Mouse (Mus musculus) lung, embryonic 14.5 days (tissue): Measurements from ENCODE around the gene Dusp2. TPM values are rescaled to one million over a fixed set of nuclear protein-coding genes. Genes with fewer than 3 reads are reported as not detected.

Experiments used
- ATAC-seq: fragments of 200-750 bp; cut with Nextera tagmentation; 2 replicates; pipeline ENCODE4 v1.8.0; 2017; ENCODE audit warnings: mild to moderate bottlenecking, moderate TSS enrichment, moderate library complexity; ENCODE audit not compliant: insufficient read depth
- DNase-seq: peaks from one replicate; pipeline ENCODE4 v3.0.0-alpha.2; 2015
- H3K27ac ChIP-seq: fragments of 300-500 bp; sonication (generic); 2 replicates; pipeline ENCODE4 v1.5.1; 2014; ENCODE audit warnings: low read depth, mild to moderate bottlenecking, moderate library complexity
- H3K27me3 ChIP-seq: fragments of 300-500 bp; sonication (generic); 2 replicates; pipeline ENCODE4 v1.6.1; 2014; ENCODE audit warnings: low read length, control low read depth; ENCODE audit not compliant: insufficient read depth
- H3K36me3 ChIP-seq: fragments of 300-500 bp; sonication (generic); 2 replicates; pipeline ENCODE4 v1.6.1; 2014; ENCODE audit warnings: control low read depth; ENCODE audit not compliant: insufficient read depth
- H3K4me1 ChIP-seq: fragments of 300-500 bp; sonication (generic); 2 replicates; pipeline ENCODE4 v1.6.1; 2014; ENCODE audit warnings: antibody characterized with exemption, control low read depth; ENCODE audit not compliant: insufficient read depth
- H3K4me2 ChIP-seq: fragments of 300-500 bp; sonication (generic); 2 replicates; pipeline ENCODE4 v1.6.1; 2014; ENCODE audit warnings: mild to moderate bottlenecking
- H3K4me3 ChIP-seq: fragments of 300-500 bp; sonication (generic); 2 replicates; pipeline ENCODE4 v1.5.1; 2014; ENCODE audit warnings: low read depth, low read length
- H3K9ac ChIP-seq: fragments of 300-500 bp; sonication (generic); 2 replicates; pipeline ENCODE4 v1.6.1; 2014
- H3K9me3 ChIP-seq: fragments of 300-500 bp; sonication (generic); 2 replicates; pipeline ENCODE4 v1.6.1; 2016; ENCODE audit warnings: low read depth, low read length, control low read depth
- CTCF ChIP-seq: IDR thresholded peaks from 2 replicates; pipeline ENCODE4 v1.5.1; 2016; ENCODE audit warnings: antibody characterized with exemption, low read depth
- WGBS: fragments of 180-500 bp; shearing (Covaris S2); extraction: QIAGEN DNeasy Blood & Tissue Kit; methylation state at CpG from one replicate; pipeline ENCODE4 v1.1.7; 2014; 5-methylcytosine and 5-hydroxymethylcytosine counted together
- polyA plus RNA-seq: library from polyadenylated mRNA; unstranded; fragments of >200 nt; fragmentation: Nextera tagmentation; extraction: Ambion mirVana; gene quantifications from 2 replicates; pipeline ENCODE4 v1.2.1, GENCODE M21; 2014

Dusp2 gene
- polyA plus RNA-seq, 1 experiment from 2014 or later, result 15.7 TPM

GRCm38 (mm10) chr2:127336885-127337284 lies 926 bp downstream of the Dusp2 start:
- Histone ChIP-seq H3K4me1 (no peaks in the 10 kb centered on the region), H3K9ac (peak overlapping the region; percentile 59), H3K27ac (no peak overlapping the region), H3K27me3 (peaks cover 20% of the 10 kb centered on the region), H3K9me3 (no peaks in the 10 kb centered on the region), H3K4me2 (peak overlapping the region; percentile 92), H3K36me3 (0 out of 2 replicates have a peak, but pooled peaks cover 2% of the 10 kb centered on the region), H3K4me3 (peak overlapping the region; percentile 54)
- WGBS, result 31% methylated on average over 5 of the region's 5 CpGs
- ATAC-seq (no peak), DNase-seq (no peak)
- no peak for TF ChIP-seq CTCF

- DNase-seq (no peak), ATAC-seq (no peak)
- 0 out of 2 replicates have a peak, but pooled peaks cover 2% of the 10 kb centered on the region for H3K36me3 ChIP-seq
- peaks cover 20% of the 10 kb centered on the region for H3K27me3 ChIP-seq
- no peak for TF ChIP-seq CTCF
- H3K4me2 ChIP-seq, result peak overlapping the region; percentile 92
- peak overlapping the region; percentile 54 for H3K4me3 ChIP-seq
- H3K9me3 ChIP-seq, result no peaks in the 10 kb centered on the region
- 52% methylated on average over 11 of the region's 11 CpGs for WGBS
- no peak overlapping the region for H3K27ac ChIP-seq
- peak overlapping the region; percentile 6; the same call in 1 of the 2 replicates for H3K9ac ChIP-seq
- no peaks in the 10 kb centered on the region for H3K4me1 ChIP-seq
Observed at GRCm38 (mm10) chr2:127337531-127337930, 1.6 kb downstream of the Dusp2 start.

- Histone ChIP-seq H3K9ac (no peak overlapping the region), H3K9me3 (no peaks in the 10 kb centered on the region), H3K4me1 (no peaks in the 10 kb centered on the region), H3K4me3 (peak overlapping the region; percentile 54; the same call in 1 of the 2 replicates), H3K27ac (no peak overlapping the region), H3K36me3 (0 out of 2 replicates have a peak, but pooled peaks cover 2% of the 10 kb centered on the region), H3K27me3 (peaks cover 20% of the 10 kb centered on the region), H3K4me2 (peak overlapping the region; percentile 92)
- no peak for TF ChIP-seq CTCF
- WGBS, result 45% methylated on average over 7 of the region's 7 CpGs
- ATAC-seq, result no peak
- no peak for DNase-seq
Observed at GRCm38 (mm10) chr2:127338012-127338411, 2.1 kb downstream of the Dusp2 start.

- DNase-seq (no peak), ATAC-seq (no peak)
- no peak for TF ChIP-seq CTCF
- peak within 1 kb of the TSS; percentile 92 for H3K4me2 ChIP-seq
- H3K9ac ChIP-seq, result peak within 1 kb of the TSS; percentile 6; the same call in 1 of the 2 replicates
- no peak within 1 kb of the TSS for H3K27ac ChIP-seq
- no peaks in the 10 kb centered on the region for H3K9me3 ChIP-seq
- 0 out of 2 replicates have a peak, but pooled peaks cover 2% of the 10 kb centered on the region for H3K36me3 ChIP-seq
- peak within 1 kb of the TSS; percentile 54 for H3K4me3 ChIP-seq
- H3K4me1 ChIP-seq, result no peaks in the 10 kb centered on the region
- H3K27me3 ChIP-seq, result peaks cover 20% of the 10 kb centered on the region
- 78% methylated on average over 4 of the region's 4 CpGs for WGBS
Observed at GRCm38 (mm10) chr2:127338416-127338815, 2.5 kb downstream of the Dusp2 start, which contains the start of gene Astl. TSS of gene Astl (plus strand) at chr2:127338639.

- no peak for TF ChIP-seq CTCF
- Histone ChIP-seq H3K9me3 (no peaks in the 10 kb centered on the region), H3K36me3 (0 out of 2 replicates have a peak, but pooled peaks cover 2% of the 10 kb centered on the region), H3K9ac (no peak overlapping the region), H3K4me1 (no peaks in the 10 kb centered on the region), H3K4me3 (no peak overlapping the region), H3K27me3 (peaks cover 20% of the 10 kb centered on the region), H3K4me2 (no peak overlapping the region), H3K27ac (no peak overlapping the region)
- DNase-seq, result no peak
- no peak for ATAC-seq
- WGBS, result 58% methylated on average over 4 of the region's 4 CpGs
Observed at GRCm38 (mm10) chr2:127338833-127339232, 2.9 kb downstream of the Dusp2 start.

GRCm38 (mm10) chr2:127339262-127339661 lies 3.3 kb downstream of the Dusp2 start:
- 70% methylated on average over 6 of the region's 6 CpGs for WGBS
- H3K4me1 ChIP-seq, result no peaks in the 10 kb centered on the region
- H3K9me3 ChIP-seq, result no peaks in the 10 kb centered on the region
- H3K4me2 ChIP-seq, result no peak overlapping the region
- H3K36me3 ChIP-seq, result 0 out of 2 replicates have a peak, but pooled peaks cover 2% of the 10 kb centered on the region
- H3K27ac ChIP-seq, result no peak overlapping the region
- TF ChIP-seq CTCF, result no peak
- no peak overlapping the region for H3K4me3 ChIP-seq
- ATAC-seq (no peak), DNase-seq (no peak)
- no peak overlapping the region for H3K9ac ChIP-seq
- peaks cover 20% of the 10 kb centered on the region for H3K27me3 ChIP-seq

- TF ChIP-seq CTCF, result peak; percentile 91
- H3K9ac ChIP-seq, result no peak overlapping the region
- H3K4me3 ChIP-seq, result no peak overlapping the region
- 0 out of 2 replicates have a peak, but pooled peaks cover 2% of the 10 kb centered on the region for H3K36me3 ChIP-seq
- peaks cover 16% of the 10 kb centered on the region for H3K27me3 ChIP-seq
- H3K4me2 ChIP-seq, result no peak overlapping the region
- H3K4me1 ChIP-seq, result no peaks in the 10 kb centered on the region
- 7% methylated on average over 3 of the region's 3 CpGs for WGBS
- no peaks in the 10 kb centered on the region for H3K9me3 ChIP-seq
- no peak overlapping the region for H3K27ac ChIP-seq
- DNase-seq (peak; percentile 80), ATAC-seq (peak; percentile 9; the same call in 1 of the 2 replicates)
Observed at GRCm38 (mm10) chr2:127341159-127341558, 5.2 kb downstream of the Dusp2 start.
